26 mouse cellular contexts compared by ENCODE assay signal in the genomic region with DNA sequence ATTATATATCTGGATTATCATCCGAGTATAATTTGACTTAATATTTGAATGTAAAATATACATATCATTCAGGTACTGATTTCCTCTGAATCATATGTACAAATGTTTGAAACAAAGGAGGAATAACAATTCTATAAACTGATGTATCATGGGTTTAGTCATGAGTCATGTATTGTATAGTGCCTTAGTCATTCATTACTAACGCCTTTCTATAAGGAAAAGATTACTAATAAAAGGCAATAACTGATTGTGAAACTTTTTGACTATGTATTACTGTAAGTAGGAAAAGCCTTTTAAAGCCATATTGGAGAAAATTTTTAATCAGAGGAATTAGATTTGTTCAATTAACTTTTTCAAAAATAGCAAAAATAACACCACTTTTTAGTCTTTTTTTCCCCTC.
DNase-seq lines count a peak whose midpoint lies in the region; ATAC-seq and TF ChIP-seq lines count a peak whose summit lies in the region.
"Had no signal": no experiment of that assay in that cellular context is flagged by ENCODE, and none has a peak within 500 bp of the region (broad histone marks: within the 10 kb centered on the region; RNA-seq: fewer than 3 reads in every experiment).

No protein-coding gene starts in this region.

- no peak overlapping the region for H3K4me2 ChIP-seq in hindbrain, embryonic 14.5 days (replicated peaks)
- no peak overlapping the region for H3K4me2 ChIP-seq in forebrain, embryonic 15.5 days (replicated peaks)
- H3K4me2 ChIP-seq: embryonic facial prominence, embryonic 13.5 days; embryonic facial prominence, embryonic 15.5 days; forebrain, embryonic 13.5 days had no signal

- WGBS in hindbrain, embryonic 14.5 days: 99% methylated on average over 2 of the region's 2 CpGs
- WGBS in hindbrain, embryonic 10.5 days: 94% methylated on average over 2 of the region's 2 CpGs
- 56% methylated on average over 2 of the region's 2 CpGs for WGBS in small intestine, adult 2 months
- WGBS in forebrain, embryonic 15.5 days: 93% methylated on average over 2 of the region's 2 CpGs

- DNase-seq in hindbrain, embryonic 14.5 days (ENCODE audit: low spot score): peak; percentile 26
- no peak for DNase-seq in hindbrain, embryonic 10.5 days (ENCODE audit: low spot score)
- DNase-seq in 416B (ENCODE audit: low read depth): peak; percentile 68
- DNase-seq in B cell, adult 2 months: no peak
- DNase-seq: adrenal gland, adult 8-10 months; adrenal gland, postnatal 14 days; adrenal gland, postnatal 36 days; cerebellum, adult 11 months; cerebellum, adult 18-20 months; cerebellum, adult 8-10 months; cerebellum, adult 9-11 months; cerebellum, postnatal 14 days; cerebellum, postnatal 36 days; embryo, embryonic 11 days had no signal

- no peaks in the 10 kb centered on the region for H3K36me3 ChIP-seq in hindbrain, embryonic 14.5 days (replicated peaks; ENCODE audit: control insufficient read depth, insufficient read depth)
- H3K36me3 ChIP-seq in hindbrain, embryonic 10.5 days: peaks cover 18% of the 10 kb centered on the region
- H3K36me3 ChIP-seq in small intestine, adult 2 months (ENCODE audit: control insufficient read depth, insufficient read depth, low read length): no peaks in the 10 kb centered on the region; the same call in 1 of the 2 replicates
- 0 out of 2 replicates have a peak, but pooled peaks cover 2% of the 10 kb centered on the region for H3K36me3 ChIP-seq in forebrain, embryonic 15.5 days

- no peaks in the 10 kb centered on the region for H3K27me3 ChIP-seq in hindbrain, embryonic 14.5 days (ENCODE audit: control insufficient read depth, insufficient read depth, low read length)
- no peaks in the 10 kb centered on the region for H3K27me3 ChIP-seq in hindbrain, embryonic 10.5 days (ENCODE audit: insufficient read depth, poor library complexity, severe bottlenecking)
- H3K27me3 ChIP-seq in small intestine, adult 2 months (ENCODE audit: control insufficient read depth, insufficient read depth, low read length): no peaks in the 10 kb centered on the region
- no peaks in the 10 kb centered on the region for H3K27me3 ChIP-seq in forebrain, embryonic 15.5 days
- H3K27me3 ChIP-seq: CH12.LX; embryonic facial prominence, embryonic 13.5 days; embryonic facial prominence, embryonic 15.5 days; forebrain, embryonic 13.5 days; Patski had no signal

- no peak for TF ChIP-seq CTCF in embryonic fibroblast, embryonic 13.5 days (IDR thresholded peaks at IDR 0.05; ENCODE audit: borderline replicate concordance, insufficient read depth, low read length)
- no peak for TF ChIP-seq CTCF in small intestine, adult 2 months (IDR thresholded peaks at IDR 0.05; ENCODE audit: extremely low read depth, insufficient read length, insufficient replicate concordance, low read depth, low read length)

- no peak for TF ChIP-seq POLR2A in embryonic fibroblast, embryonic 13.5 days (IDR thresholded peaks at IDR 0.05; ENCODE audit: low read depth, low read length)
- TF ChIP-seq POLR2A in small intestine, adult 2 months (IDR thresholded peaks at IDR 0.05; ENCODE audit: low read depth, low read length): no peak

- ATAC-seq in hindbrain, embryonic 14.5 days (ENCODE audit: low FRiP score): no peak
- no peak for ATAC-seq in forebrain, embryonic 15.5 days (replicated peaks)
- ATAC-seq: activated CD4-positive, CD25-positive, alpha-beta regulatory T cell, adult 4 months; CD4-positive, CD25-positive, alpha-beta regulatory T cell, adult 4 months; forebrain, embryonic 13.5 days; forebrain, embryonic 16.5 days; Patski had no signal

- no peak overlapping the region for H3K9ac ChIP-seq in hindbrain, embryonic 14.5 days
- no peak overlapping the region for H3K9ac ChIP-seq in forebrain, embryonic 15.5 days (replicated peaks)
- H3K9ac ChIP-seq: embryonic facial prominence, embryonic 13.5 days; embryonic facial prominence, embryonic 15.5 days; forebrain, embryonic 13.5 days had no signal

- H3K27ac ChIP-seq in hindbrain, embryonic 14.5 days: no peak overlapping the region
- no peak overlapping the region for H3K27ac ChIP-seq in hindbrain, embryonic 10.5 days
- H3K27ac ChIP-seq in embryonic fibroblast, embryonic 13.5 days (ENCODE audit: insufficient read depth, low read length): peak overlapping the region; percentile 18; the same call in 1 of the 2 replicates
- peak overlapping the region; percentile 65; the same call in 1 of the 2 replicates for H3K27ac ChIP-seq in small intestine, adult 2 months (ENCODE audit: insufficient read depth, low read depth, low read length)
- H3K27ac ChIP-seq in forebrain, embryonic 15.5 days (replicated peaks): no peak overlapping the region
- H3K27ac ChIP-seq: embryonic facial prominence, embryonic 13.5 days; embryonic facial prominence, embryonic 15.5 days; forebrain, embryonic 13.5 days had no signal

- no peaks in the 10 kb centered on the region for H3K4me1 ChIP-seq in hindbrain, embryonic 14.5 days (replicated peaks; ENCODE audit: control insufficient read depth, insufficient read depth, low read length)
- no peaks in the 10 kb centered on the region for H3K4me1 ChIP-seq in hindbrain, embryonic 10.5 days (replicated peaks)
- no peaks in the 10 kb centered on the region for H3K4me1 ChIP-seq in embryonic fibroblast, embryonic 13.5 days (ENCODE audit: control insufficient read depth, insufficient read depth, low read length)
- no peaks in the 10 kb centered on the region for H3K4me1 ChIP-seq in small intestine, adult 2 months (ENCODE audit: control insufficient read depth, insufficient read depth, insufficient read length, low read length)
- H3K4me1 ChIP-seq in forebrain, embryonic 15.5 days: no peaks in the 10 kb centered on the region
- H3K4me1 ChIP-seq: embryonic facial prominence, embryonic 13.5 days; embryonic facial prominence, embryonic 15.5 days; forebrain, embryonic 13.5 days had no signal

- H3K4me3 ChIP-seq in hindbrain, embryonic 14.5 days (replicated peaks; ENCODE audit: low read length): no peak overlapping the region
- H3K4me3 ChIP-seq in hindbrain, embryonic 10.5 days: no peak overlapping the region
- H3K4me3 ChIP-seq in embryonic fibroblast, embryonic 13.5 days (ENCODE audit: insufficient read depth, low read length): no peak overlapping the region
- H3K4me3 ChIP-seq in small intestine, adult 2 months (ENCODE audit: low read depth, low read length): no peak overlapping the region
- H3K4me3 ChIP-seq in forebrain, embryonic 15.5 days: no peak overlapping the region
- H3K4me3 ChIP-seq: embryonic facial prominence, embryonic 13.5 days; embryonic facial prominence, embryonic 15.5 days; forebrain, embryonic 13.5 days had no signal

- no peaks in the 10 kb centered on the region for H3K9me3 ChIP-seq in hindbrain, embryonic 14.5 days (ENCODE audit: control insufficient read depth, low read length)
- H3K9me3 ChIP-seq in hindbrain, embryonic 10.5 days: no peaks in the 10 kb centered on the region
- H3K9me3 ChIP-seq in forebrain, embryonic 15.5 days: no peaks in the 10 kb centered on the region
- H3K9me3 ChIP-seq: embryonic facial prominence, embryonic 13.5 days; embryonic facial prominence, embryonic 15.5 days; forebrain, embryonic 13.5 days; G1E had no signal

Comparison
In these comparisons a context has a peak if more than half of its experiments do, and no peak if none do; other contexts are left out.
1. DNase-seq: peak in hindbrain, embryonic 14.5 days (single experiment) and 416B (single experiment); none in hindbrain, embryonic 10.5 days (single experiment) and B cell, adult 2 months (0 of 2).
2. H3K27ac ChIP-seq: peak in embryonic fibroblast, embryonic 13.5 days (single experiment) and small intestine, adult 2 months (single experiment); none in hindbrain, embryonic 14.5 days (single experiment), hindbrain, embryonic 10.5 days (single experiment) and forebrain, embryonic 15.5 days (single experiment).